Mouse (Mus musculus): Measurements from ENCODE around the gene Fam83e. TPM values are rescaled to one million over a fixed set of nuclear protein-coding genes. Genes with fewer than 3 reads are reported as not detected.

The Fam83e gene
- polyA plus RNA-seq, 1 experiment, result 0.18 TPM

DNA sequence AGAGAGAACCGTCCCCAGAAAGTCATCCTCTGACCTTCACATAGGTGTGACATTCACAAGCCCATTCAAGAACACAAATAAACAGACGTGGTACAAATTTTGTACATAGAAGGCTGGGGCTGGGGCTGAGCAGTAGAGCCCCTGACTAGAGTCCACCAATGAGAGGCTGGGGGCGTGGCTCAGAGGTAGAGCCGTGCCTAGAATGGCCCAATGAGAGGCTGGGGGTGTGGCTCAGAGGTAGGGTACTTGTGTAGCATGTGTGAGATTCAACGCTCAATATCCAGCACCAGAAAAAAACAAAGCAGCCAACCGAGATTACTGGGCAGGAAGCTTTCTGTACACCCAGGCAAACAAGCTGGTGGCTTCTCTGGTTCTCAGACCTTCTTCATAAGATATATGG lies 34.7 kb downstream of the Fam83e start:
- H3K4me3 ChIP-seq, result no peak overlapping the region
- H3ac ChIP-seq (ENCODE audit: control insufficient read depth, insufficient read length), result no peak overlapping the region
- no peaks in the 10 kb centered on the region for H3K36me3 ChIP-seq (ENCODE audit: control insufficient read depth, insufficient read depth)
- no peak for TF ChIP-seq POLR2A (IDR thresholded peaks at IDR 0.05; ENCODE audit: insufficient read length, low read depth)
- TF ChIP-seq MAX (IDR thresholded peaks at IDR 0.05; ENCODE audit: low read depth), result no peak
- TF ChIP-seq MYOD1 (IDR thresholded peaks at IDR 0.05; ENCODE audit: control insufficient read depth in 1 of 3, insufficient read length in 2 of 3, low read depth in 2 of 3), result no peak
- no peak for TF ChIP-seq CEBPB (IDR thresholded peaks at IDR 0.05; ENCODE audit: insufficient read depth, poor library complexity, severe bottlenecking)
- TF ChIP-seq SRF (IDR thresholded peaks at IDR 0.05; ENCODE audit: control insufficient read depth, insufficient read length, low read depth), result no peak
- no peak for TF ChIP-seq USF1 (IDR thresholded peaks at IDR 0.05; ENCODE audit: low read depth)
- no peak for TF ChIP-seq TCF3 (IDR thresholded peaks at IDR 0.05; ENCODE audit: insufficient read length, low read depth)
- no peak for TF ChIP-seq TCF12 (IDR thresholded peaks at IDR 0.05; ENCODE audit: insufficient read depth, poor library complexity, severe bottlenecking)
- no peak for TF ChIP-seq MYOG (IDR thresholded peaks at IDR 0.05; ENCODE audit: control insufficient read depth in 1 of 3, insufficient read depth in 1 of 3, insufficient read length in 2 of 3, low read depth in 2 of 3)
- no peak for TF ChIP-seq POLR2AphosphoS2 (IDR thresholded peaks at IDR 0.05; ENCODE audit: insufficient read length, low read depth)
- no peak for TF ChIP-seq E2F4 (IDR thresholded peaks at IDR 0.05; ENCODE audit: insufficient read depth)
- H3K27me3 ChIP-seq (ENCODE audit: control insufficient read depth, insufficient read depth, insufficient read length), result peaks cover 26% of the 10 kb centered on the region
- H3K4me2 ChIP-seq (ENCODE audit: low read depth), result no peak overlapping the region
- H3K79me2 ChIP-seq (ENCODE audit: control insufficient read depth, insufficient read depth), result no peaks in the 10 kb centered on the region

DNA sequence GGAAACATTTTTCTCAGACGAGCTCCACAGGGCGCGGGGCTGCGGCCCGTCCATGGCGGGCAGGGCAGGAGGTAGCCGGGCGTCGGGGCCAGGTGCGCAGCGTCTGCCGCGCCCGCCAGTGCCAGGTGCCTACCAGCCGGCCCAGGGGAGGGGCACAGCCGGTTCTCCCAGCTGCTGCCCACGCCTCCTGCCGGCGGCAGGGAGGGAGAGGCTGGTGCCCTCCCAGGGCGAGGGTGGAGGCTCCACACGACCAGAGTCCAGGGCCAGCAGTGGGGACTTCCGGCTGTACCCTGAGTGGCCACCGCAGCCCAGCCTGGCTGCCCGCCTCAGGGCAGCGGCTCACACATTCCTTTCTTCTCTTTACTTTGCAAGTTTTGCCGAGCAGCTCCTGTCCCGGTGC lies 38.4 kb downstream of the Fam83e start:
- no peaks in the 10 kb centered on the region for H3K79me2 ChIP-seq (ENCODE audit: control insufficient read depth, insufficient read depth)
- no peaks in the 10 kb centered on the region for H3K36me3 ChIP-seq (ENCODE audit: control insufficient read depth, insufficient read depth)
- H3ac ChIP-seq (ENCODE audit: control insufficient read depth, insufficient read length), result no peak overlapping the region
- H3K4me3 ChIP-seq, result no peak overlapping the region
- H3K4me2 ChIP-seq (ENCODE audit: low read depth), result peak overlapping the region; percentile 21
- TF ChIP-seq MAX (IDR thresholded peaks at IDR 0.05; ENCODE audit: low read depth) (no peak), POLR2AphosphoS2 (IDR thresholded peaks at IDR 0.05; ENCODE audit: insufficient read length, low read depth) (no peak), MYOG (IDR thresholded peaks at IDR 0.05; ENCODE audit: control insufficient read depth in 1 of 3, insufficient read depth in 1 of 3, insufficient read length in 2 of 3, low read depth in 2 of 3) (peak in 2 of 3 experiments; percentile 89 to 95), TCF3 (IDR thresholded peaks at IDR 0.05; ENCODE audit: insufficient read length, low read depth) (peak; percentile 54), SRF (IDR thresholded peaks at IDR 0.05; ENCODE audit: control insufficient read depth, insufficient read length, low read depth) (no peak), REST (IDR thresholded peaks at IDR 0.05; ENCODE audit: insufficient read depth, insufficient read length) (no peak), MYOD1 (IDR thresholded peaks at IDR 0.05; ENCODE audit: control insufficient read depth in 1 of 3, insufficient read length in 2 of 3, low read depth in 2 of 3) (peak in 2 of 3 experiments; percentile 61 to 91), TCF12 (IDR thresholded peaks at IDR 0.05; ENCODE audit: insufficient read depth, poor library complexity, severe bottlenecking) (no peak), USF1 (IDR thresholded peaks at IDR 0.05; ENCODE audit: low read depth) (no peak), POLR2A (IDR thresholded peaks at IDR 0.05; ENCODE audit: insufficient read length, low read depth) (no peak), E2F4 (IDR thresholded peaks at IDR 0.05; ENCODE audit: insufficient read depth) (no peak), CEBPB (IDR thresholded peaks at IDR 0.05; ENCODE audit: insufficient read depth, poor library complexity, severe bottlenecking) (no peak)
- peaks cover 26% of the 10 kb centered on the region for H3K27me3 ChIP-seq (ENCODE audit: control insufficient read depth, insufficient read depth, insufficient read length)

- H3K36me3 ChIP-seq (ENCODE audit: control insufficient read depth, insufficient read depth), result no peaks in the 10 kb centered on the region
- no peak overlapping the region for H3K4me3 ChIP-seq
Measured at GRCm38 (mm10) chr7:45760151-45760550, 39.1 kb downstream of the Fam83e start.

GRCm38 (mm10) chr7:45765995-45766394 lies 45.0 kb downstream of the Fam83e start:
- Histone ChIP-seq H3K4me3 (no peak overlapping the region), H3K36me3 (ENCODE audit: control insufficient read depth, insufficient read depth) (no peaks in the 10 kb centered on the region), H3ac (ENCODE audit: control insufficient read depth, insufficient read length) (no peak overlapping the region), H3K4me2 (ENCODE audit: low read depth) (no peak overlapping the region), H3K79me2 (ENCODE audit: control insufficient read depth, insufficient read depth) (no peaks in the 10 kb centered on the region), H3K27me3 (ENCODE audit: control insufficient read depth, insufficient read depth, insufficient read length) (no peaks in the 10 kb centered on the region)
- TF ChIP-seq REST (IDR thresholded peaks at IDR 0.05; ENCODE audit: insufficient read depth, insufficient read length), result no peak
- no peak for TF ChIP-seq POLR2A (IDR thresholded peaks at IDR 0.05; ENCODE audit: insufficient read length, low read depth)
- no peak for TF ChIP-seq POLR2AphosphoS2 (IDR thresholded peaks at IDR 0.05; ENCODE audit: insufficient read length, low read depth)
- no peak for TF ChIP-seq TCF12 (IDR thresholded peaks at IDR 0.05; ENCODE audit: insufficient read depth, poor library complexity, severe bottlenecking)
- no peak for TF ChIP-seq CEBPB (IDR thresholded peaks at IDR 0.05; ENCODE audit: insufficient read depth, poor library complexity, severe bottlenecking)
- TF ChIP-seq MAX (IDR thresholded peaks at IDR 0.05; ENCODE audit: low read depth), result no peak
- no peak for TF ChIP-seq TCF3 (IDR thresholded peaks at IDR 0.05; ENCODE audit: insufficient read length, low read depth)
- no peak for TF ChIP-seq MYOD1 (IDR thresholded peaks at IDR 0.05; ENCODE audit: control insufficient read depth in 1 of 3, insufficient read length in 2 of 3, low read depth in 2 of 3)
- no peak for TF ChIP-seq SRF (IDR thresholded peaks at IDR 0.05; ENCODE audit: control insufficient read depth, insufficient read length, low read depth)
- TF ChIP-seq MYOG (IDR thresholded peaks at IDR 0.05; ENCODE audit: control insufficient read depth in 1 of 3, insufficient read depth in 1 of 3, insufficient read length in 2 of 3, low read depth in 2 of 3), result no peak
- TF ChIP-seq USF1 (IDR thresholded peaks at IDR 0.05; ENCODE audit: low read depth), result no peak

More at GRCm38 (mm10) chr7:45760151-45760550, 39.1 kb downstream of the Fam83e start:
- H3K4me2 ChIP-seq (ENCODE audit: low read depth), result no peak overlapping the region
- no peaks in the 10 kb centered on the region for H3K79me2 ChIP-seq (ENCODE audit: control insufficient read depth, insufficient read depth)
- H3ac ChIP-seq (ENCODE audit: control insufficient read depth, insufficient read length), result no peak overlapping the region
- TF ChIP-seq E2F4 (IDR thresholded peaks at IDR 0.05; ENCODE audit: insufficient read depth) (no peak), CEBPB (IDR thresholded peaks at IDR 0.05; ENCODE audit: insufficient read depth, poor library complexity, severe bottlenecking) (no peak), POLR2AphosphoS2 (IDR thresholded peaks at IDR 0.05; ENCODE audit: insufficient read length, low read depth) (no peak), POLR2A (IDR thresholded peaks at IDR 0.05; ENCODE audit: insufficient read length, low read depth) (no peak), MYOG (IDR thresholded peaks at IDR 0.05; ENCODE audit: control insufficient read depth in 1 of 3, insufficient read depth in 1 of 3, insufficient read length in 2 of 3, low read depth in 2 of 3) (no peak), SRF (IDR thresholded peaks at IDR 0.05; ENCODE audit: control insufficient read depth, insufficient read length, low read depth) (no peak), TCF3 (IDR thresholded peaks at IDR 0.05; ENCODE audit: insufficient read length, low read depth) (no peak), MAX (IDR thresholded peaks at IDR 0.05; ENCODE audit: low read depth) (no peak), MYOD1 (IDR thresholded peaks at IDR 0.05; ENCODE audit: control insufficient read depth in 1 of 3, insufficient read length in 2 of 3, low read depth in 2 of 3) (no peak), TCF12 (IDR thresholded peaks at IDR 0.05; ENCODE audit: insufficient read depth, poor library complexity, severe bottlenecking) (no peak), USF1 (IDR thresholded peaks at IDR 0.05; ENCODE audit: low read depth) (no peak), REST (IDR thresholded peaks at IDR 0.05; ENCODE audit: insufficient read depth, insufficient read length) (no peak)
- peaks cover 26% of the 10 kb centered on the region for H3K27me3 ChIP-seq (ENCODE audit: control insufficient read depth, insufficient read depth, insufficient read length)

Measured in myocyte (in vitro differentiated cells).